Mouse (Mus musculus): ENCODE results near the gene Tspan18. TPM values are rescaled to one million over a fixed set of nuclear protein-coding genes. Genes with fewer than 3 reads are reported as not detected.
A peak's percentile ranks its signal among the peaks of the same experiment; 100 is the strongest.

The Tspan18 gene
- polyA plus RNA-seq, 1 experiment from 2014 or later = 31.2 TPM

- no peak overlapping the region for H3K9ac ChIP-seq (replicated peaks)
- no peak overlapping the region for H3K4me3 ChIP-seq (replicated peaks)
- H3K27ac ChIP-seq = no peak overlapping the region
- 86% methylated on average over 3 of the region's 3 CpGs for WGBS
- no peak for ATAC-seq
- H3K27me3 ChIP-seq = no peaks in the 10 kb centered on the region
- no peaks in the 10 kb centered on the region for H3K9me3 ChIP-seq
- peaks cover 15% of the 10 kb centered on the region; the same call in 1 of the 2 replicates for H3K36me3 ChIP-seq
- peaks cover 54% of the 10 kb centered on the region for H3K4me1 ChIP-seq (replicated peaks)
- H3K4me2 ChIP-seq (replicated peaks) = no peak overlapping the region
Observed at GRCm38 (mm10) chr2:93312458-93312857, 21.8 kb downstream of the Tspan18 start.

GRCm38 (mm10) chr2:93309724-93310413 lies 24.4 kb downstream of the Tspan18 start:
- H3K4me3 ChIP-seq (replicated peaks) = no peak overlapping the region
- H3K9ac ChIP-seq (replicated peaks) = no peak overlapping the region
- H3K27ac ChIP-seq = no peak overlapping the region
- no peaks in the 10 kb centered on the region for H3K9me3 ChIP-seq
- peaks cover 44% of the 10 kb centered on the region for H3K4me1 ChIP-seq (replicated peaks)
- no peaks in the 10 kb centered on the region for H3K27me3 ChIP-seq
- peaks cover 15% of the 10 kb centered on the region; the same call in 1 of the 2 replicates for H3K36me3 ChIP-seq
- no peak for ATAC-seq
- WGBS = 93% methylated on average over 14 of the region's 14 CpGs
- no peak overlapping the region for H3K4me2 ChIP-seq (replicated peaks)

GRCm38 (mm10) chr2:93306898-93307297 lies 27.4 kb downstream of the Tspan18 start:
- H3K4me1 ChIP-seq (replicated peaks) = peaks cover 43% of the 10 kb centered on the region
- WGBS = 86% methylated on average over 4 of the region's 4 CpGs

GRCm38 (mm10) chr2:93304273-93304634 lies 30.1 kb downstream of the Tspan18 start:
- WGBS = 28% methylated on average over 4 of the region's 4 CpGs
- peaks cover 46% of the 10 kb centered on the region for H3K4me1 ChIP-seq (replicated peaks)
- H3K27ac ChIP-seq = peak overlapping the region; percentile 78
- no peak overlapping the region for H3K9ac ChIP-seq (replicated peaks)
- peak; percentile 54 for ATAC-seq
- H3K4me3 ChIP-seq (replicated peaks) = no peak overlapping the region
- no peaks in the 10 kb centered on the region for H3K9me3 ChIP-seq
- no peaks in the 10 kb centered on the region for H3K27me3 ChIP-seq
- 0 out of 2 replicates have a peak overlapping the region, but pooled peaks have one; percentile 15 for H3K4me2 ChIP-seq (replicated peaks)
- H3K36me3 ChIP-seq = peaks cover 3% of the 10 kb centered on the region; the same call in 1 of the 2 replicates

More at GRCm38 (mm10) chr2:93306898-93307297, 27.4 kb downstream of the Tspan18 start:
- Histone ChIP-seq H3K9ac (replicated peaks) (no peak overlapping the region), H3K4me3 (replicated peaks) (no peak overlapping the region), H3K27ac (no peak overlapping the region), H3K27me3 (no peaks in the 10 kb centered on the region), H3K36me3 (peaks cover 15% of the 10 kb centered on the region; the same call in 1 of the 2 replicates), H3K4me2 (replicated peaks) (no peak overlapping the region), H3K9me3 (no peaks in the 10 kb centered on the region)
- no peak for ATAC-seq

GRCm38 (mm10) chr2:93303585-93304272 lies 30.6 kb downstream of the Tspan18 start:
- no peak overlapping the region for H3K4me2 ChIP-seq (replicated peaks)
- peaks cover 43% of the 10 kb centered on the region for H3K4me1 ChIP-seq (replicated peaks)
- H3K9ac ChIP-seq (replicated peaks) = no peak overlapping the region
- H3K27ac ChIP-seq = peak overlapping the region; percentile 78
- no peaks in the 10 kb centered on the region; the same call in 1 of the 2 replicates for H3K36me3 ChIP-seq
- no peak overlapping the region for H3K4me3 ChIP-seq (replicated peaks)
- 5% methylated on average over 16 of the region's 16 CpGs for WGBS
- H3K9me3 ChIP-seq = no peaks in the 10 kb centered on the region
- no peaks in the 10 kb centered on the region for H3K27me3 ChIP-seq
- ATAC-seq = peak; percentile 67

- H3K9me3 ChIP-seq = no peaks in the 10 kb centered on the region
- H3K27me3 ChIP-seq = no peaks in the 10 kb centered on the region
- no peaks in the 10 kb centered on the region; the same call in 1 of the 2 replicates for H3K36me3 ChIP-seq
- H3K4me2 ChIP-seq (replicated peaks) = no peak overlapping the region
- H3K4me1 ChIP-seq (replicated peaks) = peaks cover 43% of the 10 kb centered on the region
- H3K4me3 ChIP-seq (replicated peaks) = no peak overlapping the region
- 16% methylated on average over 5 of the region's 5 CpGs for WGBS
- H3K27ac ChIP-seq = peak overlapping the region; percentile 78
- H3K9ac ChIP-seq (replicated peaks) = no peak overlapping the region
- peak; percentile 48 for ATAC-seq
Observed at GRCm38 (mm10) chr2:93303260-93303584, 31.1 kb downstream of the Tspan18 start.

- H3K27ac ChIP-seq = no peak overlapping the region
- ATAC-seq = no peak
- H3K36me3 ChIP-seq = peaks cover 11% of the 10 kb centered on the region
- no peaks in the 10 kb centered on the region for H3K27me3 ChIP-seq
- WGBS = 89% methylated on average over 3 of the region's 3 CpGs
- H3K9ac ChIP-seq (replicated peaks) = no peak overlapping the region
- no peak overlapping the region for H3K4me2 ChIP-seq (replicated peaks)
- no peak overlapping the region for H3K4me3 ChIP-seq (replicated peaks)
- no peaks in the 10 kb centered on the region for H3K9me3 ChIP-seq
- peaks cover 16% of the 10 kb centered on the region for H3K4me1 ChIP-seq (replicated peaks)
Observed at GRCm38 (mm10) chr2:93297656-93298055, 36.6 kb downstream of the Tspan18 start.

GRCm38 (mm10) chr2:93291186-93291926 lies 42.9 kb downstream of the Tspan18 start:
- WGBS = 27% methylated on average over 13 of the region's 13 CpGs
- Histone ChIP-seq H3K9me3 (no peaks in the 10 kb centered on the region), H3K36me3 (peaks cover 11% of the 10 kb centered on the region), H3K4me3 (replicated peaks) (no peak overlapping the region), H3K4me1 (replicated peaks) (peaks cover 66% of the 10 kb centered on the region), H3K27me3 (no peaks in the 10 kb centered on the region), H3K9ac (replicated peaks) (peak overlapping the region; percentile 0; the same call in 1 of the 2 replicates), H3K4me2 (replicated peaks) (no peak overlapping the region), H3K27ac (peak overlapping the region; percentile 71)
- ATAC-seq = no peak; the same call in 1 of the 2 replicates

GRCm38 (mm10) chr2:93290345-93291118 lies 43.8 kb downstream of the Tspan18 start:
- Histone ChIP-seq H3K9ac (replicated peaks) (no peak overlapping the region), H3K27ac (peak overlapping the region; percentile 71)

GRCm38 (mm10) chr2:93289161-93289560 lies 45.1 kb downstream of the Tspan18 start:
- H3K27ac ChIP-seq = peak overlapping the region; percentile 22; the same call in 1 of the 2 replicates
- H3K27me3 ChIP-seq = no peaks in the 10 kb centered on the region
- H3K9me3 ChIP-seq = no peaks in the 10 kb centered on the region
- H3K4me1 ChIP-seq (replicated peaks) = peaks cover 88% of the 10 kb centered on the region
- H3K4me2 ChIP-seq (replicated peaks) = no peak overlapping the region
- H3K9ac ChIP-seq (replicated peaks) = no peak overlapping the region
- ATAC-seq = no peak
- H3K36me3 ChIP-seq = peaks cover 7% of the 10 kb centered on the region
- WGBS = 70% methylated on average over 10 of the region's 10 CpGs
- no peak overlapping the region for H3K4me3 ChIP-seq (replicated peaks)

More at GRCm38 (mm10) chr2:93290345-93291118, 43.8 kb downstream of the Tspan18 start:
- Histone ChIP-seq H3K9me3 (no peaks in the 10 kb centered on the region), H3K36me3 (peaks cover 11% of the 10 kb centered on the region), H3K27me3 (no peaks in the 10 kb centered on the region), H3K4me1 (replicated peaks) (peaks cover 74% of the 10 kb centered on the region), H3K4me2 (replicated peaks) (no peak overlapping the region), H3K4me3 (replicated peaks) (no peak overlapping the region)
- ATAC-seq = no peak
- 20% methylated on average over 7 of the region's 7 CpGs for WGBS

- Histone ChIP-seq H3K4me3 (replicated peaks) (no peak overlapping the region), H3K27me3 (no peaks in the 10 kb centered on the region), H3K4me1 (replicated peaks) (peaks cover 99% of the 10 kb centered on the region), H3K27ac (peak overlapping the region; percentile 95), H3K4me2 (replicated peaks) (peak overlapping the region; percentile 19), H3K9ac (replicated peaks) (peak overlapping the region; percentile 36; the same call in 1 of the 2 replicates), H3K9me3 (no peaks in the 10 kb centered on the region), H3K36me3 (no peaks in the 10 kb centered on the region)
- 13% methylated on average over 4 of the region's 4 CpGs for WGBS
- peak; percentile 65 for ATAC-seq
Observed at GRCm38 (mm10) chr2:93287348-93287747, 47.0 kb downstream of the Tspan18 start.

All from midbrain, embryonic 13.5 days (tissue).